Mouse (Mus musculus) left cerebral cortex, postnatal 10 days (tissue): ENCODE measurements at regions not wholly inside any gene's neighbourhood (a gene's known extent, or its start where the extent isn't known, plus 50 kb on each side); places are given as distances from the start of the nearest gene placed in this dataset.

ENCODE experiments used
- DNase-seq, 2 experiments: peaks; one replicate each; pipeline ENCODE4 v3.0.0; 2021 to 2022; ENCODE audit warnings: low spot score in 2 of 2, mixed read lengths in 1 of 2; ENCODE audit errors: extremely low spot score in 1 of 2
- intact Hi-C: fragments of 180-260 bp; cut with DNase I; formaldehyde crosslinking; loops from one replicate; pipeline ENCODE4 v1.15.1; 2025

GRCm38 (mm10) chr7:54458386-54458785 lies 376.9 kb upstream of the Luzp2 start:
- intact Hi-C loops = no loop called here
- peak in 1 of 2 experiments; percentile 19 for DNase-seq

- no peak for DNase-seq
Observed at GRCm38 (mm10) chr7:54491254-54491653, 344.0 kb upstream of the Luzp2 start.

GRCm38 (mm10) chr7:54505235-54505634 lies 330.1 kb upstream of the Luzp2 start:
- no peak for DNase-seq
- intact Hi-C loops = no loop called here

More at GRCm38 (mm10) chr7:54491254-54491653, 344.0 kb upstream of the Luzp2 start:
- intact Hi-C loops = no loop called here

- DNase-seq = no peak
- intact Hi-C loops = no loop called here
Observed at GRCm38 (mm10) chr7:54507006-54507405, 328.3 kb upstream of the Luzp2 start.

- no peak for DNase-seq
- intact Hi-C loops = no loop called here
Observed at GRCm38 (mm10) chr7:54535693-54536092, 299.6 kb upstream of the Luzp2 start.

GRCm38 (mm10) chr7:54557436-54557835 lies 277.9 kb upstream of the Luzp2 start:
- DNase-seq = no peak
- intact Hi-C loops = no loop called here

GRCm38 (mm10) chr7:54565569-54566179 lies 269.6 kb upstream of the Luzp2 start:
- DNase-seq = no peak
- intact Hi-C loops = no loop called here

GRCm38 (mm10) chr7:54599776-54600175 lies 235.5 kb upstream of the Luzp2 start:
- DNase-seq = no peak
- intact Hi-C loops = no loop called here

- intact Hi-C loops = no loop called here
- no peak for DNase-seq
Observed at GRCm38 (mm10) chr7:54622436-54622835, 212.9 kb upstream of the Luzp2 start.

GRCm38 (mm10) chr7:54633930-54634329 lies 201.4 kb upstream of the Luzp2 start:
- intact Hi-C loops = no loop called here
- DNase-seq = peak; percentile 15 to 17

- intact Hi-C loops = no loop called here
- peak; percentile 16 to 27 for DNase-seq
Observed at GRCm38 (mm10) chr7:54634348-54635035, 200.8 kb upstream of the Luzp2 start.

GRCm38 (mm10) chr7:54645314-54645713 lies 190.0 kb upstream of the Luzp2 start:
- intact Hi-C loops = no loop called here
- DNase-seq = no peak

- intact Hi-C loops = no loop called here
- no peak for DNase-seq
Observed at GRCm38 (mm10) chr7:54649025-54649424, 186.3 kb upstream of the Luzp2 start.
